Mouse (Mus musculus) gastrocnemius, postnatal 4 days (tissue): Measurements from ENCODE around the gene Nudt10. TPM values are rescaled to one million over a fixed set of nuclear protein-coding genes. Genes with fewer than 3 reads are reported as not detected.
"Not testable (repeated sequence)": the region's sequence is repeated elsewhere in the genome, so short reads cannot be mapped to it uniquely, and the experiment has no call there.

Experiments
- DNase-seq, 2 experiments: peaks; one replicate each; pipeline ENCODE4 v3.0.0; 2021 to 2022; ENCODE audit warnings: low spot score in 2 of 2, mixed read lengths in 2 of 2
- long read RNA-seq, 2 experiments: library from polyadenylated mRNA; stranded (forward); transcript quantifications; one replicate each; pipeline ENCODE4 v2.0.0; 2021
- total RNA-seq, 2 experiments: library from RNA; stranded (reverse); gene quantifications; 2 replicates each; pipeline ENCODE4 v1.2.3; 2021

Gene Nudt10
- 1 to 10 TPM in 1 of 2 experiments, under 1 TPM in 1; 0.86 to 2.1 TPM for total RNA-seq
- long read RNA-seq, experiment 1, partial matches to known transcripts = 0 of 3 reads
- long read RNA-seq, experiment 1, other reads (novel, unspliced or antisense) = 0 of 3 reads
- long read RNA-seq, experiment 2, partial matches to known transcripts = 0 of 1 reads
- long read RNA-seq, experiment 2, other reads (novel, unspliced or antisense) = 0 of 1 reads

DNA sequence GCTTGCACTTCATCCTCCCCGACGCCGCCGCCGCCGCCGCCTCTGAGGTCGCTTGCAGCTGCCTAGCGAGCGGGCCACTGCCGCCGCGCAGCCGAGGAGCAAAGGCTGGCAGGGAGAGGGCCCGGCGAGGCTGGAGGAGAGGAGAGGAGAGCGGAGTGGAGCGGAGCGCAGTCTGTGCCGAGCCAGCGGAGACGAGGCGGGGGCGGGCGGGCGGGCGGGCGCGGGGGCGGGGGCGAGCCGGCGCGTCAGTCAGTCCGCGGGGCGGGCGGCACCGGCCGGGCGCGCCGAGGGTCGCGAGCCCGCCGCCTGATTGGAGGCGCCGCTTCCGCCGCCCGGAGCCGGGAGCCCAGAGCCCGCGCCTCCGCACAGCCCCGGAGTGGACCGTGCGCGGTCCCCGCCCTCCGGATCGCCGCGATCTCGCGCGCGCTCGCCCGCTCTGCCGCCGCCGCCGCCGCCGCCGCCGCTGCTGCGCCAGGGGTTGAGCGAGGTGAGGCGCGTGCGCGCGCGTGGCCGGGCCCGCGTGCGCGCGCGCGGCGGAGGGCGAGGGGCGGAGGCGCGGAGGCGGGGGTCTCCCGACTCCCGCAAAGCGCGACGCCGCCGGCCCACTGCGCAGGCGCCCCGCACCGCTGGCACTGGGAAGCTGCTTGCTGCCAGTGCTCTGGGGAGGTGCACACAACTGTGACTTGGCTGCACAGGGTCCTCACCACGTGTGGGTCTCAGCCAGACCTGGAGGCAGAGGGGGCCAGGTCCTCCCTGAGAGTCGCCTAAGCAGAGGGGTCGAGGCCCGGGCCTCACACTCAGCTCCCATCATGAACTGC, at the start of gene Nudt10:
Gene Nudt10, minus strand, starts transcription at position 193 of the 818 bp plus-strand sequence.
- DNase-seq = peak in 1 of 2 experiments; percentile 7

DNA sequence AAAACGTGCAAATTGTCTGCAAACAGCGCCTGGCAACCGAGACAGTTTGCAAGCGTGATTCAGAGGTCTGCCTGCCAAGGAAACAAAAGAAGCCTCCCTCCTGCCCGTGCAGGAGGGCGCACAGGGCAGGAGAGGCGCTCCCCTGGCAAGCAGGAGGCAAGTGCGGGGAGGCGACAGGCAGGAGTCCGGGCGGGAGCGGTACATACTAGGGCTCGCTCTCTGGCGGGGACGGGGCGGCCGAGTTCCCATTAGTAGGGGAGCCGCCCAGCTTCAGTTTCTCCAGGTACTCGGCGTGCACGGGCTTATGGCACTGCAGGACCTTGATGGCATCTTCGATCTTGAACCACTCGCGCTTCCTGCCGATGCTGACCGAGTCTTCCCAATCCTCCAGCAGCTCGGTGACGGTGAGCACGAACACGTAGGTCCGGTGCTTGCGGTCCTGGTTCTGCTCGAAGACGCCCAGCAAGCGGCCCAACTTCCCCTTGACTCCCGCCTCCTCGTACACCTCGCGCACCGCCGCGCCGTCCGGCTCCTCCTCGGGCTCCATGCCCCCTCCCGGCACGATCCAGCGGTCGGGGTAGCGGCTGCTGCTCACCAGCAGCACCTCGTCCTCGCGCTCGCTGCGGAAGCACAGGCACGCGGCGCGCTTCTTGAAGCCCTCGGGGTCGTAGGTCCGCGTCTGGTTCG, 536 bp downstream of the Nudt10 start:
- not testable (repeated sequence) for DNase-seq

DNA sequence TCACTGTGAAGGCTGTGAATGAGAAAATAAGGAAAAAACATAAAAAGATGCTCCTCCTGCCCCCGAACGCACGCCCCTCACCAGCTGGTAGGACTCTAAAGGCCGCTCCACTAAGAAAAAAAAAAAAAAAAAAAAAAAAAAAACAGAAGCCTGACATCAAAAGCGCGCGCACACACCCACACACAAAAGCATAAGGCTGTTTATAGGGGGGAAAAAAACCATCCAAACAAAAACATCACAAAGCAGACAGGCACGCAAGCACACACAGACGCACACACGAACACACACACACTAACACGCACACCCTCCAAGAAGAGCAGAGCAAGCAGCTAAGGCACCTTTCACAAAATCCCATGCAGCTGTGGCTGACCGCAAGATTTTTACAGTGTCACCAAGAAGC, 1.1 kb downstream of the Nudt10 start:
- DNase-seq = no peak

Other genes starting within 250 kb of the Nudt10 start
- gene Nudt11, start 125.6 kb downstream of the Nudt10 start, total RNA-seq = 1 to 10 TPM; 1.6 to 2.1 TPM
- gene AU022751, start 89.6 kb downstream of the Nudt10 start, total RNA-seq = not detected
- gene Bmp15, start 147.7 kb upstream of the Nudt10 start, total RNA-seq = under 1 TPM; 0.10 to 0.12 TPM
- 1 to 10 TPM; 8.7 to 9.1 TPM for gene Shroom4, start 226.8 kb upstream of the Nudt10 start, total RNA-seq